Mouse (Mus musculus): ENCODE data around the gene Agfg2. TPM values are rescaled to one million over a fixed set of nuclear protein-coding genes. Genes with fewer than 3 reads are reported as not detected.
A peak's percentile ranks its signal among the peaks of the same experiment; 100 is the strongest.
"Not testable (repeated sequence)": the region's sequence is repeated elsewhere in the genome, so short reads cannot be mapped to it uniquely, and the experiment has no call there.

Gene Agfg2
- 15.5 and 16.6 TPM in 2 replicates for polyA plus RNA-seq (2015; fragmentation: Nextera tagmentation; extraction: Ambion mirVana)

DNA sequence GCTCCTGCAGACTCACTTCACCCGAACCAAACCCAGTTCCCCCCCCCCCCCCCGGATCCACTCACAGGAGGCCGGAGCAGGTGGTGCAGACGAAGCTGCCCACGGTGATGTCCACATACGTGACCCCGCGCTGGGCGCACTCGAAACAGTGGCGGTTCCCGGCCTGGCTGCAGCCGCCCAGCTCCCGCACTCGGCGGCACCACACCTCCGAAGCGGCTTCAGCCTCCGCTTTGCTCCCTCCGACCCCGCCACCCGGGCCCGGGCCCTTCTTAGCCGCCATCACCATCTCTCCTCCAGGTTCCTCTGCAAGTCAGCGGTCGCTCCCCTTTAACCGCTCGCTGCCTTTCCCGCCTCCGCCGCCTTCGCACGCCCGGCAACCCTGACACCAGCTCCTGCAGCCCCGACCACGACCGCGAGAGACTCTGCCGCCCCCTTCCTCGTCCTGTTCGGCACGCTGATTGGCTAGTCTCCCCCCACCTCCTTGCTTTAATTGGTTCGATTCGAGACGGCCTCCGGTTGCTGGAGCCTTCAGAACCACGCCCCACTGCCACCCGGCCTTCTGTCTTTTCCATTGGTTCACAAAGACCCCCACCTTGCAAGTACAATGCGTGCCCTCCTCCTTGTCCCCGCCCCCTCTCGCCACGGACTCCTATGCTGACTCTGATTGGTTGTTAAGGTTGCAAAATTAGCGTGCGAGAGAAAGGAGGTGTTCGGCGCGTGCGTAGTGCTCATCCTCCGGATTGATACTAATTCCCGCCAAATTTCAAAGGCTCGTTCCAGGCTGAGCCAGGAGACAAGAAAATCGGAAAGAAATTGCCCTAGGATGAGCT, at the start of gene Agfg2:
TSS of gene Agfg2 (minus strand) at position 433 of the 830 bp plus-strand sequence.
- peak; percentile 99 for ATAC-seq (ENCODE audit: low read depth)
- H3K36me3 ChIP-seq, result no peaks in the 10 kb centered on the region
- peak within 1 kb of the TSS; percentile 82 for H3K9ac ChIP-seq
- WGBS, result under 1% methylated on average over 60 of the region's 62 CpGs
- H3K4me3 ChIP-seq, result peak within 1 kb of the TSS; percentile 80
- no peaks in the 10 kb centered on the region for H3K27me3 ChIP-seq
- H3K27ac ChIP-seq (replicated peaks), result peak within 1 kb of the TSS; percentile 84
- H3K4me2 ChIP-seq, result peak within 1 kb of the TSS; percentile 88
- H3K9me3 ChIP-seq, result no peaks in the 10 kb centered on the region
- peaks cover 24% of the 10 kb centered on the region for H3K4me1 ChIP-seq (replicated peaks)

- ATAC-seq (ENCODE audit: low read depth), result peak; percentile 79
- H3K36me3 ChIP-seq, result peaks cover 78% of the 10 kb centered on the region
- H3K4me1 ChIP-seq (replicated peaks), result peaks cover 59% of the 10 kb centered on the region
- H3K9me3 ChIP-seq, result no peaks in the 10 kb centered on the region
- H3K9ac ChIP-seq, result peak overlapping the region; percentile 67
- H3K27me3 ChIP-seq, result no peaks in the 10 kb centered on the region
- H3K4me2 ChIP-seq, result peak overlapping the region; percentile 54
- H3K27ac ChIP-seq (replicated peaks), result peak overlapping the region; percentile 99
- WGBS, result 30% methylated on average over 12 of the region's 12 CpGs
- peak overlapping the region; percentile 29 for H3K4me3 ChIP-seq
These were observed 49.2 kb upstream of the Agfg2 start for GRCm38 (mm10) chr5:137733638-137734288.

DNA sequence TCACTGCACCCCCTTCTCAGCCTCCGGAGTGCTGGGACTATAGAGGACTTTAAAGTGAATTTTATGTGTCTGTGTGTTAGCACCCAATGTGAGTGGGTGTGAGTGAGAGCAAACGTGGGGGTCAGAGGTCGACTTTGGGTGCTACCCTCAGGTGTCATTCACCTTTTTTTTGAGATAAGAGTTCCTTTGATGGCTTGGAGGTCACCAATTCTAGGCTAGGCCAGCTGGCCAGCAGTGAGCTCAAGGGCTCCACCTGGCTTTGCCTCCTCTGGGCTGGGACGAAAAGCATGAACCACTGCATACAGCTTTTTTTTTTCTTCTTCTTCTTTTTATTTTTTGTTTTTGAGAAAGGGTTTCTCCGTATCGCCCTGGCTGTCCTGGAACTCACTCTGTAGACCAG, 42.2 kb upstream of the Agfg2 start:
- Histone ChIP-seq H3K4me2 (no peak overlapping the region), H3K9ac (no peak overlapping the region), H3K9me3 (no peaks in the 10 kb centered on the region), H3K36me3 (peaks cover 27% of the 10 kb centered on the region), H3K4me3 (no peak overlapping the region), H3K27ac (replicated peaks) (no peak overlapping the region), H3K4me1 (replicated peaks) (peaks cover 9% of the 10 kb centered on the region), H3K27me3 (no peaks in the 10 kb centered on the region; the same call in 1 of the 2 replicates)
- 74% methylated on average over 6 of the region's 6 CpGs for WGBS
- no peak for ATAC-seq (ENCODE audit: low read depth)

- no peak overlapping the region for H3K9ac ChIP-seq
- no peaks in the 10 kb centered on the region; the same call in 1 of the 2 replicates for H3K27me3 ChIP-seq
- no peak overlapping the region for H3K4me2 ChIP-seq
- H3K4me1 ChIP-seq (replicated peaks), result 0 out of 2 replicates have a peak, but pooled peaks cover 2% of the 10 kb centered on the region
- 85% methylated on average over 5 of the region's 5 CpGs for WGBS
- no peak for ATAC-seq (ENCODE audit: low read depth)
- H3K4me3 ChIP-seq, result no peak overlapping the region
- H3K27ac ChIP-seq (replicated peaks), result no peak overlapping the region
- H3K9me3 ChIP-seq, result no peaks in the 10 kb centered on the region
- peaks cover 2% of the 10 kb centered on the region for H3K36me3 ChIP-seq
These were observed 39.3 kb upstream of the Agfg2 start for GRCm38 (mm10) chr5:137723840-137724239.

DNA sequence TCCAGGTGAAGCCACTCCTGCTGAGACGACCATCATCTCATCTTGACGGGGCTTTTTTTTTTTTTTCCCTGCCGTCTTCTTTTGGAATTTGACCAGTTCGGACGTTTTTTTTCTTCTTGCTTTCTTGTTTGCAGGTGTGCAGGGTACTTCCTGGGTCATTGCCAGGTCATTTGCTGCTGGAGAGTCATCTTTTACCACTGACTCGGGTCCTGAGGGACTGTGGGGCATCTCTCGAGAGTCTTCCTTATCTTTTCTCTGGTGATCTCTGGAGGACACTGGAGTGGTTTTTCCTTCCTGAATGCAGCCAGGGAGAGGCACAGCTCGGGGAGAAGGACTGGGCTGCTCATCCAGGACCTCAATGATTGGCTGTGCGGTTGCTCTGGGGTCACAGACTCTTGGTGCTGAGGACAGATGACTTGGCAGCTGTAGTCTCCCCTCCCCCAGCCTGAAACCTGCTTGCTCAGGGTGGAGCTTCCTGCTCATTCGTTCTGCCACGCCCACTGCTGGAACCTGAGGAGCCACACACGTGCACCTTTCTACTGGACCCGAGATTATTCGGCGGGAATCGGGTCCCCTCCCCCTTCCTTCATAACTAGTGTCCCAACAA, 36.1 kb upstream of the Agfg2 start:
- not testable (repeated sequence) for H3K27ac ChIP-seq (replicated peaks); H3K9me3 ChIP-seq; H3K36me3 ChIP-seq; H3K4me3 ChIP-seq; ATAC-seq (ENCODE audit: low read depth); H3K4me1 ChIP-seq (replicated peaks); H3K9ac ChIP-seq; H3K27me3 ChIP-seq
- H3K4me2 ChIP-seq, result peak overlapping the region; percentile 33
- 28% methylated on average over 10 of the region's 16 CpGs for WGBS

- 93% methylated on average over 6 of the region's 6 CpGs for WGBS
- H3K9me3 ChIP-seq, result no peaks in the 10 kb centered on the region
- H3K4me2 ChIP-seq, result no peak overlapping the region
- no peak overlapping the region for H3K27ac ChIP-seq (replicated peaks)
- no peaks in the 10 kb centered on the region; the same call in 1 of the 2 replicates for H3K27me3 ChIP-seq
- H3K4me1 ChIP-seq (replicated peaks), result 0 out of 2 replicates have a peak, but pooled peaks cover 2% of the 10 kb centered on the region
- H3K9ac ChIP-seq, result no peak overlapping the region
- no peak for ATAC-seq (ENCODE audit: low read depth)
- no peaks in the 10 kb centered on the region for H3K36me3 ChIP-seq
- H3K4me3 ChIP-seq, result no peak overlapping the region
These were observed 34.6 kb upstream of the Agfg2 start for GRCm38 (mm10) chr5:137719088-137719487.

DNA sequence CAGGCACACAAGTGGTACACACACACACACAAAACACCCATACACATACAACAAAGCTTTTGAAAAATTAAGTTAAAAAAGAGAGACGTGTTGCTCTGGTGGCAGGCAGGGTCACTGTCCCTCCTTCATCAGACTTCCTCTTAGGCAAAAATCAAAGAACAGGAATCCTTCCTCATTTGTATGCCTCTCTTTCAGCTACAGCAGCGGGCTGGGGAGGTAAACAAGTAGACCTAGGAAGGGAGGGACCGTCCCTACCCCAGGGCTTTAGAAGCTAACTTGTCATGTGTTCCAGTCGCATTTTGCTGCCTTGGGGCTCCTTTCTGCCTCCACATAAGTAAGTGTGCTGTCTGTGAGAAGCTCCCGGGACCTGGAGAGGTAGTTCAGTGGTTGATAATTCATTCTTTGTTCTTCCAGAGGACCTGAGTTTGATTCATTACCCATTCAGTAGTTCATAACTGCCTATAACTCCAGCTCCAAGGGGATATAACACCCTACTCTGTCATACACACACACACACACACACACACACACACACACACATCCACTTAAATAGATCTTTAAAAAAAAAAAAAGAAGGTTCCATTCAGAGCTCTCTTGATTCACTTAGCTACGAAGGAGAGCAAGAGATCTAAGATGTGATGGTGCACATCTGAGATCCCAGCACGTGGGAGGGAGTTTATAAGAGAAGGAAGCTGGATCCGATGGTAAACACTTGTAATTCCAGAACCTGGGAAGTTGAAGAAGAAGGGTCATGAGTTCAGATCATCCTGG, 33.7 kb upstream of the Agfg2 start:
- Histone ChIP-seq H3K9me3 (no peaks in the 10 kb centered on the region), H3K4me1 (replicated peaks) (0 out of 2 replicates have a peak, but pooled peaks cover 2% of the 10 kb centered on the region), H3K4me3 (no peak overlapping the region), H3K4me2 (no peak overlapping the region), H3K27me3 (no peaks in the 10 kb centered on the region; the same call in 1 of the 2 replicates), H3K27ac (replicated peaks) (no peak overlapping the region), H3K36me3 (no peaks in the 10 kb centered on the region), H3K9ac (no peak overlapping the region)
- WGBS, result 61% methylated on average over 8 of the region's 8 CpGs
- no peak for ATAC-seq (ENCODE audit: low read depth)

DNA sequence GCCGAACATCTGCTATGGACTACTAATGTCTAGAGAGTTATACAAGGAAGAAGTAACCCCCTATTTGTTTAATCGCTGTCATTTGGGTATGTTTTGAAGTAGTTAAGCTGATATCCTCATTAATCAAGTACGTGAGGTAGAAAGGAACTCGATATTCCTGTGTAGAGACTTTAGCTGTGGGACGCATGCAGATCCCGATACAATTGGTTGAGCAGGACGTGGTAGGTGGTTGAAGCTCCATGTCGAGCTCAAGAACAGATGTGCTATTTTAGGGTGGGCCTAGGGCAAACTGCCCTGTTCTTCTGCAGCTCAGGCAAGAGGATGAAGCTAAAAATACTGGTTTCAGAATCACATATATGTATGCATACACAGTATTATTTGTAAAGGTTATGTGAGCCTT, 31.2 kb upstream of the Agfg2 start:
- WGBS, result 80% methylated on average over 8 of the region's 8 CpGs
- H3K9me3 ChIP-seq, result no peaks in the 10 kb centered on the region
- H3K4me3 ChIP-seq, result no peak overlapping the region
- no peaks in the 10 kb centered on the region for H3K36me3 ChIP-seq
- ATAC-seq (ENCODE audit: low read depth), result no peak
- H3K4me2 ChIP-seq, result no peak overlapping the region
- H3K27ac ChIP-seq (replicated peaks), result no peak overlapping the region
- 0 out of 2 replicates have a peak, but pooled peaks cover 1% of the 10 kb centered on the region for H3K4me1 ChIP-seq (replicated peaks)
- no peaks in the 10 kb centered on the region for H3K27me3 ChIP-seq
- no peak overlapping the region for H3K9ac ChIP-seq

GRCm38 (mm10) chr5:137713454-137713853, 28.9 kb upstream of the Agfg2 start:
- Histone ChIP-seq H3K9ac (no peak overlapping the region), H3K27me3 (no peaks in the 10 kb centered on the region), H3K27ac (replicated peaks) (no peak overlapping the region), H3K36me3 (no peaks in the 10 kb centered on the region), H3K4me3 (no peak overlapping the region), H3K4me2 (no peak overlapping the region), H3K4me1 (replicated peaks) (no peaks in the 10 kb centered on the region), H3K9me3 (no peaks in the 10 kb centered on the region)
- 81% methylated on average over 5 of the region's 5 CpGs for WGBS
- no peak for ATAC-seq (ENCODE audit: low read depth)

DNA sequence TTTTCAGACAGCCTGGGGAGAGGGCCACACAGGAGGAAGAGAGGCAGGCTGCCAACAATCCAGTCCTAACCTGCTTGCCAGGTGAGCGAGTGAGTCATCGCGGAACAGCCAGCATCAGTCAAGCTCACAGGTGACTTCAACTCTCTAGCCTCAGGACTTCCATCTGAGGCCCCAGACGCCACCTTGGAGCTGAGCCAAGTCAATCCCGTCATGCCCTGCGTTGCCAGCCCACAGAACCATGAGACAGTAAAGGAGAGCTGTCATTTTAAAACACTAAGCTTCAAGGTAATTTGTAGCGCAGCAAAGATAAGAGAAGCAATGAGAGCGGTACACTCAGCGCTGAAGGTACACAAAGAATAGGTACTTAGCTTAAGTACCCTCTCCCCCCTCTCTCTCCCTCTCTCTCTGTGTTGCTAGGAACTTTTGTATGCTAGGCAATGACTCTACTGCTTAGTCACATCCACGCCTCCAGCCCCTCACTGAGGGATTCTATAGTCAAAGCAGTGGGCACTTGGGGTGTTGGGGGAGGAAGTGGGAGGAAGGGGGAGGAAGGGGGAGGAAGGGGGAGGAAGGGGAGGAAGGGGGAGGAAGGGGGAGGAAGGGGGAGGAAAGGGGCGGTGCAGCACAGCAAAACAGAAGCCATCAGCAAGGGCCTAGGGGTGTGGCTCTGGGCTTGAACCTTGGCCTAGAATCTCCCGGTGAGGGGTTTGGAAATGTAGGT, 22.5 kb upstream of the Agfg2 start:
- ATAC-seq (ENCODE audit: low read depth), result peak; percentile 56; the same call in 1 of the 2 replicates
- 0 out of 2 replicates have a peak overlapping the region, but pooled peaks have one; percentile 14 for H3K4me2 ChIP-seq
- peak overlapping the region; percentile 26; the same call in 1 of the 2 replicates for H3K9ac ChIP-seq
- no peaks in the 10 kb centered on the region for H3K36me3 ChIP-seq
- H3K27me3 ChIP-seq, result no peaks in the 10 kb centered on the region
- H3K9me3 ChIP-seq, result no peaks in the 10 kb centered on the region
- H3K27ac ChIP-seq (replicated peaks), result peak overlapping the region; percentile 52; the same call in 1 of the 2 replicates
- no peak overlapping the region for H3K4me3 ChIP-seq
- 59% methylated on average over 12 of the region's 12 CpGs for WGBS
- peaks cover 18% of the 10 kb centered on the region for H3K4me1 ChIP-seq (replicated peaks)

DNA sequence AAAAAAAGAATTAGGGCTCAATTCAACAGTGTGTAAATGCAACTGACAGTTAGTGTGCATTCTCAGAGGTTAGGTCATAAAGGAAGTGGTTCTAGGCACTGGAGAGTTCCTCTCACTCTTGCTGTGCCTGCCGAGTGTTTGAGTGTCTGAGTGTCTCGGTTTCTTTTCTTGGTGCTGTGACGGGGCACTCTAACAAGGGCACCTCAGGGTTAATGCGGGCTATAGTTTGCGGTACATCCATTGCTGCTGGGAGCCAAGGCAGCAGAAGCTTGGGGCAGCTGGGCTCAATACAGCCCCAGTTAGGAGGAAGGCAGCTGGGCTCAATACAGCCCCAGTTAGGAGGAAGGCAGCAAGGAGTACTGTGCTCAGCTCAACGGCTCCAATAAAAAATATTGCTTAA, 20.7 kb upstream of the Agfg2 start:
- Histone ChIP-seq H3K27ac (replicated peaks) (no peak overlapping the region), H3K4me3 (no peak overlapping the region), H3K27me3 (no peaks in the 10 kb centered on the region), H3K9me3 (no peaks in the 10 kb centered on the region), H3K9ac (no peak overlapping the region), H3K4me2 (no peak overlapping the region), H3K36me3 (no peaks in the 10 kb centered on the region), H3K4me1 (replicated peaks) (peaks cover 18% of the 10 kb centered on the region)
- WGBS, result 29% methylated on average over 6 of the region's 6 CpGs
- ATAC-seq (ENCODE audit: low read depth), result no peak

Data from neural tube, embryonic 13.5 days (tissue).